In genomic region chr17:28237362-28237761, GRCm38 (mm10) we compare ENCODE assay signal across 18 mouse cellular contexts. TPM values are rescaled to one million over a fixed set of nuclear protein-coding genes. Genes with fewer than 3 reads are reported as not detected.
DNase-seq lines count a peak whose midpoint lies in the region; ATAC-seq and TF ChIP-seq lines count a peak whose summit lies in the region.
"Had no signal": no experiment of that assay in that cellular context is flagged by ENCODE, and none has a peak within 500 bp of the region (broad histone marks: within the 10 kb centered on the region; RNA-seq: fewer than 3 reads in every experiment).

No protein-coding gene starts in this region.

- no peaks in the 10 kb centered on the region for H3K9me3 ChIP-seq in erythroblast, embryonic 14.5 days (ENCODE audit: control insufficient read depth, low read length)
- H3K9me3 ChIP-seq in limb, embryonic 13.5 days: no peaks in the 10 kb centered on the region
- H3K9me3 ChIP-seq in limb, embryonic 10.5 days (replicated peaks): no peaks in the 10 kb centered on the region
- no peaks in the 10 kb centered on the region for H3K9me3 ChIP-seq in liver, embryonic 12.5 days (replicated peaks)
- H3K9me3 ChIP-seq in neural tube, embryonic 15.5 days (replicated peaks): no peaks in the 10 kb centered on the region
- H3K9me3 ChIP-seq in forebrain, postnatal 0 days (ENCODE audit: low read length): no peaks in the 10 kb centered on the region
- H3K9me3 ChIP-seq: intestine, embryonic 15.5 days; kidney, embryonic 15.5 days; midbrain, embryonic 12.5 days had no signal

- ATAC-seq in erythroblast, adult 5-6 weeks (replicated peaks; ENCODE audit: low FRiP score, poor library complexity, severe bottlenecking): no peak
- no peak for ATAC-seq in limb, embryonic 13.5 days (ENCODE audit: low FRiP score, low read depth)
- ATAC-seq in liver, embryonic 12.5 days: no peak
- no peak for ATAC-seq in neural tube, embryonic 15.5 days (ENCODE audit: low FRiP score)
- ATAC-seq in forebrain, postnatal 0 days: no peak
- ATAC-seq: intestine, embryonic 15.5 days had no signal

- H3K9ac ChIP-seq in limb, embryonic 13.5 days: 0 out of 2 replicates have a peak overlapping the region, but pooled peaks have one; percentile 4
- H3K9ac ChIP-seq in liver, embryonic 12.5 days: peak overlapping the region; percentile 62
- H3K9ac ChIP-seq in neural tube, embryonic 15.5 days (replicated peaks): no peak overlapping the region
- H3K9ac ChIP-seq in forebrain, postnatal 0 days: no peak overlapping the region
- H3K9ac ChIP-seq: intestine, embryonic 15.5 days; kidney, embryonic 15.5 days; midbrain, embryonic 12.5 days had no signal

- H3K36me3 ChIP-seq in erythroblast, embryonic 14.5 days (ENCODE audit: control insufficient read depth): peaks cover 73% of the 10 kb centered on the region
- H3K36me3 ChIP-seq in limb, embryonic 13.5 days: peaks cover 53% of the 10 kb centered on the region
- peaks cover 52% of the 10 kb centered on the region for H3K36me3 ChIP-seq in limb, embryonic 10.5 days
- H3K36me3 ChIP-seq in liver, embryonic 12.5 days: peaks cover 48% of the 10 kb centered on the region
- H3K36me3 ChIP-seq in neural tube, embryonic 15.5 days: no peaks in the 10 kb centered on the region
- H3K36me3 ChIP-seq in forebrain, postnatal 0 days (ENCODE audit: insufficient read depth): 0 out of 2 replicates have a peak, but pooled peaks cover 5% of the 10 kb centered on the region

- TF ChIP-seq CTCF in forebrain, postnatal 0 days (IDR thresholded peaks at IDR 0.05; ENCODE audit: low read depth): no peak

- WGBS in limb, embryonic 13.5 days: 73% methylated on average over 5 of the region's 5 CpGs
- WGBS in limb, embryonic 10.5 days: 80% methylated on average over 5 of the region's 5 CpGs
- 78% methylated on average over 5 of the region's 5 CpGs for WGBS in liver, embryonic 12.5 days (ENCODE audit: insufficient replicate concordance)
- 34% methylated on average over 5 of the region's 5 CpGs for WGBS in neural tube, embryonic 15.5 days
- 66% methylated on average over 5 of the region's 5 CpGs for WGBS in forebrain, postnatal 0 days

- H3K4me3 ChIP-seq in erythroblast, embryonic 14.5 days (replicated peaks): peak overlapping the region; percentile 49
- no peak overlapping the region for H3K4me3 ChIP-seq in limb, embryonic 13.5 days
- no peak overlapping the region for H3K4me3 ChIP-seq in limb, embryonic 10.5 days
- peak overlapping the region; percentile 29 for H3K4me3 ChIP-seq in liver, embryonic 12.5 days
- no peak overlapping the region for H3K4me3 ChIP-seq in neural tube, embryonic 15.5 days (replicated peaks)
- no peak overlapping the region for H3K4me3 ChIP-seq in forebrain, postnatal 0 days (ENCODE audit: low read depth, low read length)
- H3K4me3 ChIP-seq: intestine, embryonic 15.5 days; kidney, embryonic 15.5 days; midbrain, embryonic 12.5 days had no signal

- H3K27me3 ChIP-seq in erythroblast, embryonic 14.5 days (ENCODE audit: control insufficient read depth): no peaks in the 10 kb centered on the region
- H3K27me3 ChIP-seq in limb, embryonic 13.5 days: no peaks in the 10 kb centered on the region
- H3K27me3 ChIP-seq in limb, embryonic 10.5 days (ENCODE audit: low read depth, poor library complexity, severe bottlenecking): no peaks in the 10 kb centered on the region
- H3K27me3 ChIP-seq in liver, embryonic 12.5 days (replicated peaks): no peaks in the 10 kb centered on the region
- H3K27me3 ChIP-seq in neural tube, embryonic 15.5 days (replicated peaks): no peaks in the 10 kb centered on the region
- H3K27me3 ChIP-seq in forebrain, postnatal 0 days (ENCODE audit: insufficient read depth, low read length): no peaks in the 10 kb centered on the region
- H3K27me3 ChIP-seq: intestine, embryonic 15.5 days; kidney, embryonic 15.5 days; midbrain, embryonic 12.5 days had no signal

- no peak overlapping the region for H3K27ac ChIP-seq in limb, embryonic 13.5 days
- no peak overlapping the region for H3K27ac ChIP-seq in limb, embryonic 10.5 days
- H3K27ac ChIP-seq in liver, embryonic 12.5 days: peak overlapping the region; percentile 87
- 0 out of 2 replicates have a peak overlapping the region, but pooled peaks have one; percentile 23 for H3K27ac ChIP-seq in neural tube, embryonic 15.5 days (replicated peaks)
- H3K27ac ChIP-seq in forebrain, postnatal 0 days (ENCODE audit: low read depth, low read length): no peak overlapping the region
- H3K27ac ChIP-seq: intestine, embryonic 15.5 days; kidney, embryonic 15.5 days; midbrain, embryonic 12.5 days had no signal

- no peak for DNase-seq in limb, embryonic 10.5 days (ENCODE audit: low spot score)
- no peak for DNase-seq in forebrain, postnatal 0 days
- DNase-seq in kidney, postnatal 14 days: no peak
- DNase-seq: adrenal gland, postnatal 10 days; cerebellum, adult 11-12 months; cerebellum, postnatal 36 days; gastrocnemius, postnatal 36 days; lung, postnatal 10 days; thymus, adult 18-20 months had no signal

- no peak overlapping the region for H3K4me2 ChIP-seq in limb, embryonic 13.5 days (replicated peaks)
- peak overlapping the region; percentile 74 for H3K4me2 ChIP-seq in liver, embryonic 12.5 days
- H3K4me2 ChIP-seq in neural tube, embryonic 15.5 days: no peak overlapping the region
- no peak overlapping the region for H3K4me2 ChIP-seq in forebrain, postnatal 0 days (ENCODE audit: low read depth)
- H3K4me2 ChIP-seq: heart, embryonic 11.5 days; intestine, embryonic 15.5 days; kidney, embryonic 15.5 days; midbrain, embryonic 12.5 days had no signal

- H3K4me1 ChIP-seq in erythroblast, embryonic 14.5 days (ENCODE audit: control insufficient read depth): peaks cover 86% of the 10 kb centered on the region
- peaks cover 48% of the 10 kb centered on the region for H3K4me1 ChIP-seq in limb, embryonic 13.5 days
- peaks cover 33% of the 10 kb centered on the region for H3K4me1 ChIP-seq in limb, embryonic 10.5 days
- H3K4me1 ChIP-seq in liver, embryonic 12.5 days: peaks cover 72% of the 10 kb centered on the region
- H3K4me1 ChIP-seq in neural tube, embryonic 15.5 days: peaks cover 40% of the 10 kb centered on the region
- no peaks in the 10 kb centered on the region for H3K4me1 ChIP-seq in forebrain, postnatal 0 days (ENCODE audit: insufficient read depth)

RNA-seq across cellular contexts. Expression of gene Ppard, which starts 4.9 kb away (rescaled TPM):
- polyA plus RNA-seq in erythroblast, embryonic 14.5 days (2012): 5.3 and 6.6 TPM in 2 replicates
- total RNA-seq in erythroblast, adult 5-6 weeks (2015; ENCODE audit: low replicate concordance): 0.21 and 0.77 TPM in 2 replicates
- 0.94 TPM in 1 of 2 replicates, not detected in the other for total RNA-seq in erythroblast, adult 5-6 weeks (2017; ENCODE audit: low replicate concordance)
- polyA plus RNA-seq in limb, embryonic 13.5 days (2015; fragmentation: Nextera tagmentation; extraction: Ambion mirVana): 3.0 and 3.4 TPM in 2 replicates
- 1.9 and 2.3 TPM in 2 replicates for polyA plus RNA-seq in limb, embryonic 10.5 days (2016; fragmentation: Nextera tagmentation; extraction: Ambion mirVana)
- 2.0 and 2.1 TPM in 2 replicates for polyA plus RNA-seq in liver, embryonic 12.5 days (2016; fragmentation: Nextera tagmentation; extraction: Ambion mirVana)
- 1.3 and 1.7 TPM in 2 replicates for polyA plus RNA-seq in neural tube, embryonic 15.5 days (2015; fragmentation: Nextera tagmentation; extraction: Ambion mirVana)
- 5.4 and 7.9 TPM in 2 replicates for total RNA-seq in forebrain, postnatal 0 days (2014; rRNA removed)
- 0.92 and 1.3 TPM in 2 replicates for polyA plus RNA-seq in forebrain, postnatal 0 days (2015; fragmentation: Nextera tagmentation; extraction: Ambion mirVana)

RNA-seq across cellular contexts. Expression of gene Def6, which starts 29.8 kb away (rescaled TPM):
- 0.53 and 0.80 TPM in 2 replicates for polyA plus RNA-seq in erythroblast, embryonic 14.5 days (2012)
- 7.5 and 12.9 TPM in 2 replicates for total RNA-seq in erythroblast, adult 5-6 weeks (2015; ENCODE audit: low replicate concordance)
- total RNA-seq in erythroblast, adult 5-6 weeks (2017; ENCODE audit: low replicate concordance): 21.9 and 28.0 TPM in 2 replicates
- 10.8 and 12.1 TPM in 2 replicates for polyA plus RNA-seq in limb, embryonic 13.5 days (2015; fragmentation: Nextera tagmentation; extraction: Ambion mirVana)
- 6.8 and 11.1 TPM in 2 replicates for polyA plus RNA-seq in limb, embryonic 10.5 days (2016; fragmentation: Nextera tagmentation; extraction: Ambion mirVana)
- 21.6 and 25.2 TPM in 2 replicates for polyA plus RNA-seq in liver, embryonic 12.5 days (2016; fragmentation: Nextera tagmentation; extraction: Ambion mirVana)
- 8.6 and 24.0 TPM in 2 replicates for polyA plus RNA-seq in neural tube, embryonic 15.5 days (2015; fragmentation: Nextera tagmentation; extraction: Ambion mirVana)
- total RNA-seq in forebrain, postnatal 0 days (2014; rRNA removed): 5.2 and 6.8 TPM in 2 replicates
- 6.8 and 8.5 TPM in 2 replicates for polyA plus RNA-seq in forebrain, postnatal 0 days (2015; fragmentation: Nextera tagmentation; extraction: Ambion mirVana)

Comparison
In these comparisons a context has a peak if more than half of its experiments do, and no peak if none do; other contexts are left out.
1. H3K4me3 ChIP-seq: peak in erythroblast, embryonic 14.5 days (single experiment) and liver, embryonic 12.5 days (single experiment); none in limb, embryonic 13.5 days (single experiment), limb, embryonic 10.5 days (single experiment), neural tube, embryonic 15.5 days (single experiment) and forebrain, postnatal 0 days (single experiment).
2. H3K27ac ChIP-seq: peak in liver, embryonic 12.5 days (single experiment) and neural tube, embryonic 15.5 days (single experiment); none in limb, embryonic 13.5 days (single experiment), limb, embryonic 10.5 days (single experiment) and forebrain, postnatal 0 days (single experiment).
3. H3K9ac ChIP-seq: peak in limb, embryonic 13.5 days (single experiment) and liver, embryonic 12.5 days (single experiment); none in neural tube, embryonic 15.5 days (single experiment) and forebrain, postnatal 0 days (single experiment).